Mouse (Mus musculus): ENCODE data around the gene Dip2b. TPM values are rescaled to one million over a fixed set of nuclear protein-coding genes. Genes with fewer than 3 reads are reported as not detected.

Dip2b gene
- polyA plus RNA-seq, 1 experiment, result 7.3 TPM

- Histone ChIP-seq H3K36me3 (ENCODE audit: control insufficient read depth, insufficient read depth) (peaks cover 18% of the 10 kb centered on the region), H3K4me2 (ENCODE audit: low read depth) (no peak overlapping the region), H3K27me3 (ENCODE audit: control insufficient read depth, insufficient read depth, insufficient read length) (no peaks in the 10 kb centered on the region), H3K79me2 (ENCODE audit: control insufficient read depth, insufficient read depth) (no peaks in the 10 kb centered on the region), H3K4me3 (no peak overlapping the region), H3ac (ENCODE audit: control insufficient read depth, insufficient read length) (no peak overlapping the region)
- TF ChIP-seq MAX (IDR thresholded peaks at IDR 0.05; ENCODE audit: low read depth) (no peak), REST (IDR thresholded peaks at IDR 0.05; ENCODE audit: insufficient read depth, insufficient read length) (no peak), POLR2AphosphoS2 (IDR thresholded peaks at IDR 0.05; ENCODE audit: insufficient read length, low read depth) (no peak), E2F4 (IDR thresholded peaks at IDR 0.05; ENCODE audit: insufficient read depth) (no peak), TCF12 (IDR thresholded peaks at IDR 0.05; ENCODE audit: insufficient read depth, poor library complexity, severe bottlenecking) (no peak), TCF3 (IDR thresholded peaks at IDR 0.05; ENCODE audit: insufficient read length, low read depth) (no peak), CEBPB (IDR thresholded peaks at IDR 0.05; ENCODE audit: insufficient read depth, poor library complexity, severe bottlenecking) (no peak), MYOG (IDR thresholded peaks at IDR 0.05; ENCODE audit: control insufficient read depth in 1 of 3, insufficient read depth in 1 of 3, insufficient read length in 2 of 3, low read depth in 2 of 3) (no peak), USF1 (IDR thresholded peaks at IDR 0.05; ENCODE audit: low read depth) (no peak), MYOD1 (IDR thresholded peaks at IDR 0.05; ENCODE audit: control insufficient read depth in 1 of 3, insufficient read length in 2 of 3, low read depth in 2 of 3) (no peak), POLR2A (IDR thresholded peaks at IDR 0.05; ENCODE audit: insufficient read length, low read depth) (no peak), SRF (IDR thresholded peaks at IDR 0.05; ENCODE audit: control insufficient read depth, insufficient read length, low read depth) (no peak)
Measured at GRCm38 (mm10) chr15:100202431-100203015, 164.1 kb downstream of the Dip2b start.

GRCm38 (mm10) chr15:100204574-100204973 is 166.1 kb downstream of the Dip2b start:
- Histone ChIP-seq H3K4me3 (no peak overlapping the region), H3K27me3 (ENCODE audit: control insufficient read depth, insufficient read depth, insufficient read length) (no peaks in the 10 kb centered on the region), H3K4me2 (ENCODE audit: low read depth) (no peak overlapping the region), H3K36me3 (ENCODE audit: control insufficient read depth, insufficient read depth) (peaks cover 18% of the 10 kb centered on the region), H3K79me2 (ENCODE audit: control insufficient read depth, insufficient read depth) (no peaks in the 10 kb centered on the region), H3ac (ENCODE audit: control insufficient read depth, insufficient read length) (no peak overlapping the region)
- TF ChIP-seq POLR2AphosphoS2 (IDR thresholded peaks at IDR 0.05; ENCODE audit: insufficient read length, low read depth) (peak; percentile 16), CEBPB (IDR thresholded peaks at IDR 0.05; ENCODE audit: insufficient read depth, poor library complexity, severe bottlenecking) (peak; percentile 99), POLR2A (IDR thresholded peaks at IDR 0.05; ENCODE audit: insufficient read length, low read depth) (peak; percentile 9), MAX (IDR thresholded peaks at IDR 0.05; ENCODE audit: low read depth) (peak; percentile 67), MYOD1 (IDR thresholded peaks at IDR 0.05; ENCODE audit: control insufficient read depth in 1 of 3, insufficient read length in 2 of 3, low read depth in 2 of 3) (no peak)

GRCm38 (mm10) chr15:100210013-100210412 is 171.5 kb downstream of the Dip2b start:
- Histone ChIP-seq H3K4me3 (no peak overlapping the region), H3K79me2 (ENCODE audit: control insufficient read depth, insufficient read depth) (no peaks in the 10 kb centered on the region), H3K27me3 (ENCODE audit: control insufficient read depth, insufficient read depth, insufficient read length) (no peaks in the 10 kb centered on the region), H3K4me2 (ENCODE audit: low read depth) (no peak overlapping the region), H3ac (ENCODE audit: control insufficient read depth, insufficient read length) (no peak overlapping the region), H3K36me3 (ENCODE audit: control insufficient read depth, insufficient read depth) (peaks cover 20% of the 10 kb centered on the region)
- TF ChIP-seq REST (IDR thresholded peaks at IDR 0.05; ENCODE audit: insufficient read depth, insufficient read length), result no peak
- TF ChIP-seq SRF (IDR thresholded peaks at IDR 0.05; ENCODE audit: control insufficient read depth, insufficient read length, low read depth), result no peak
- TF ChIP-seq MAX (IDR thresholded peaks at IDR 0.05; ENCODE audit: low read depth), result no peak
- no peak for TF ChIP-seq MYOG (IDR thresholded peaks at IDR 0.05; ENCODE audit: control insufficient read depth in 1 of 3, insufficient read depth in 1 of 3, insufficient read length in 2 of 3, low read depth in 2 of 3)
- no peak for TF ChIP-seq POLR2AphosphoS2 (IDR thresholded peaks at IDR 0.05; ENCODE audit: insufficient read length, low read depth)
- no peak for TF ChIP-seq TCF12 (IDR thresholded peaks at IDR 0.05; ENCODE audit: insufficient read depth, poor library complexity, severe bottlenecking)
- TF ChIP-seq E2F4 (IDR thresholded peaks at IDR 0.05; ENCODE audit: insufficient read depth), result no peak
- TF ChIP-seq CEBPB (IDR thresholded peaks at IDR 0.05; ENCODE audit: insufficient read depth, poor library complexity, severe bottlenecking), result no peak

GRCm38 (mm10) chr15:100213339-100213738 is 174.9 kb downstream of the Dip2b start:
- Histone ChIP-seq H3K79me2 (ENCODE audit: control insufficient read depth, insufficient read depth) (no peaks in the 10 kb centered on the region), H3K4me3 (no peak overlapping the region), H3K36me3 (ENCODE audit: control insufficient read depth, insufficient read depth) (peaks cover 29% of the 10 kb centered on the region), H3K4me2 (ENCODE audit: low read depth) (no peak overlapping the region), H3K27me3 (ENCODE audit: control insufficient read depth, insufficient read depth, insufficient read length) (no peaks in the 10 kb centered on the region), H3ac (ENCODE audit: control insufficient read depth, insufficient read length) (no peak overlapping the region)
- no peak for TF ChIP-seq CEBPB (IDR thresholded peaks at IDR 0.05; ENCODE audit: insufficient read depth, poor library complexity, severe bottlenecking)
- no peak for TF ChIP-seq POLR2A (IDR thresholded peaks at IDR 0.05; ENCODE audit: insufficient read length, low read depth)
- TF ChIP-seq REST (IDR thresholded peaks at IDR 0.05; ENCODE audit: insufficient read depth, insufficient read length), result no peak
- no peak for TF ChIP-seq E2F4 (IDR thresholded peaks at IDR 0.05; ENCODE audit: insufficient read depth)
- TF ChIP-seq MYOD1 (IDR thresholded peaks at IDR 0.05; ENCODE audit: control insufficient read depth in 1 of 3, insufficient read length in 2 of 3, low read depth in 2 of 3), result no peak
- no peak for TF ChIP-seq TCF12 (IDR thresholded peaks at IDR 0.05; ENCODE audit: insufficient read depth, poor library complexity, severe bottlenecking)
- no peak for TF ChIP-seq MYOG (IDR thresholded peaks at IDR 0.05; ENCODE audit: control insufficient read depth in 1 of 3, insufficient read depth in 1 of 3, insufficient read length in 2 of 3, low read depth in 2 of 3)
- TF ChIP-seq POLR2AphosphoS2 (IDR thresholded peaks at IDR 0.05; ENCODE audit: insufficient read length, low read depth), result no peak

GRCm38 (mm10) chr15:100215092-100215491 is 176.6 kb downstream of the Dip2b start:
- Histone ChIP-seq H3K4me3 (no peak overlapping the region), H3K4me2 (ENCODE audit: low read depth) (no peak overlapping the region), H3K27me3 (ENCODE audit: control insufficient read depth, insufficient read depth, insufficient read length) (no peaks in the 10 kb centered on the region), H3K36me3 (ENCODE audit: control insufficient read depth, insufficient read depth) (peaks cover 29% of the 10 kb centered on the region), H3ac (ENCODE audit: control insufficient read depth, insufficient read length) (no peak overlapping the region), H3K79me2 (ENCODE audit: control insufficient read depth, insufficient read depth) (no peaks in the 10 kb centered on the region)
- TF ChIP-seq TCF3 (IDR thresholded peaks at IDR 0.05; ENCODE audit: insufficient read length, low read depth) (no peak), MYOD1 (IDR thresholded peaks at IDR 0.05; ENCODE audit: control insufficient read depth in 1 of 3, insufficient read length in 2 of 3, low read depth in 2 of 3) (no peak), MYOG (IDR thresholded peaks at IDR 0.05; ENCODE audit: control insufficient read depth in 1 of 3, insufficient read depth in 1 of 3, insufficient read length in 2 of 3, low read depth in 2 of 3) (no peak), TCF12 (IDR thresholded peaks at IDR 0.05; ENCODE audit: insufficient read depth, poor library complexity, severe bottlenecking) (no peak), USF1 (IDR thresholded peaks at IDR 0.05; ENCODE audit: low read depth) (no peak), MAX (IDR thresholded peaks at IDR 0.05; ENCODE audit: low read depth) (no peak), REST (IDR thresholded peaks at IDR 0.05; ENCODE audit: insufficient read depth, insufficient read length) (no peak), CEBPB (IDR thresholded peaks at IDR 0.05; ENCODE audit: insufficient read depth, poor library complexity, severe bottlenecking) (no peak), POLR2AphosphoS2 (IDR thresholded peaks at IDR 0.05; ENCODE audit: insufficient read length, low read depth) (no peak), POLR2A (IDR thresholded peaks at IDR 0.05; ENCODE audit: insufficient read length, low read depth) (no peak), SRF (IDR thresholded peaks at IDR 0.05; ENCODE audit: control insufficient read depth, insufficient read length, low read depth) (no peak), E2F4 (IDR thresholded peaks at IDR 0.05; ENCODE audit: insufficient read depth) (no peak)

Data from myocyte (in vitro differentiated cells).